Comparison of ENCODE assay signal across 8 mouse cellular contexts in the genomic region with DNA sequence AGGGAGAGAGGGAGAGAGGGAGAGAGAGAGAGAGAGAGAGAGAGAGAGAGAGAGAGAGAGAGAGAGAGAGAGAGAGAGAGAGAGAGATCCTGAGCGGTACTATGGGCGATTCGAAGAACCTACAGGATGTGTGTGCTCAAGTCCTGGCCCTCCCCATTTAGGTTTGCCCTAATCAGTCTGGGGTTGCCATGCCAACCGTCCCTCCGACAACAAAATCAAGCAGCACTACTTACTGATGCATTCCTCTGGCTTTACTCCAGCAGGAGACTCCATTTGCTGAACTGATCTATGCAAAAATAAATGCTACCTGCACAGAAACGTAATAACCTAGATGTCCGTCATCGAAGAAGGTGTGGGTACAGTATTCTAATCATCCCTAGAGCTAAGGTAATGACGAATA. TPM values are rescaled to one million over a fixed set of nuclear protein-coding genes. Genes with fewer than 3 reads are reported as not detected.
DNase-seq lines count a peak whose midpoint lies in the region; ATAC-seq lines count a peak whose summit lies in the region.

No protein-coding gene starts in this region.

- peak overlapping the region; percentile 54; the same call in 1 of the 2 replicates for H3K4me3 ChIP-seq in macrophage (ENCODE audit: inconsistent target)

- H3K36me3 ChIP-seq in macrophage (ENCODE audit: inconsistent target), result no peaks in the 10 kb centered on the region

- ATAC-seq in inflammation-experienced regulatory T-cells, adult 6 months, result peak; percentile 55

- 46% methylated on average over 8 of the region's 9 CpGs for WGBS in macrophage (ENCODE audit: missing documents)

- H3K27ac ChIP-seq in macrophage, result no peak overlapping the region

- DNase-seq in ovary, adult 18-20 months (ENCODE audit: low spot score), result peak; percentile 59
- no peak for DNase-seq in ovary, postnatal 14 days (ENCODE audit: low spot score)
- peak; percentile 81 for DNase-seq in cerebellum, adult 9-11 months
- DNase-seq in frontal cortex, postnatal 36 days (ENCODE audit: low spot score in 2 of 2), result peak; percentile 48 to 67
- DNase-seq in left cerebral cortex, adult 8-10 months (ENCODE audit: low spot score in 2 of 2), result peak; percentile 23 to 79
- peak; percentile 61 for DNase-seq in right cerebral cortex, postnatal 4 days

- H3K79me2 ChIP-seq in macrophage (ENCODE audit: inconsistent target), result no peaks in the 10 kb centered on the region

RNA-seq across cellular contexts. Expression of gene Lrp3, which starts 20.0 kb away (rescaled TPM):
- 1 to 10 TPM in 2 of 3 experiments, not detected in 1; 1.2 to 4.8 TPM for polyA plus RNA-seq in inflammation-experienced regulatory T-cells, adult 6 months (2017; shearing (Covaris generic))
- 10 to 100 TPM; 74.3 to 86.0 (median 77.5) TPM for total RNA-seq in left cerebral cortex, adult 8-10 months (2022)
- total RNA-seq in macrophage (2018; cell fraction: chromatin; rRNA removed), result under 1 TPM in 2 of 26 experiments, not detected in 24; 0.18 to 0.73 TPM
- total RNA-seq in macrophage (2018; cell fraction: cytosol; rRNA removed), result under 1 TPM in 4 of 26 experiments, not detected in 22; under 0.01 to 0.06 (median 0.04) TPM
- total RNA-seq in macrophage (2018; cell fraction: nucleus; rRNA removed), result under 1 TPM in 2 of 26 experiments, not detected in 24; 0.15 to 0.33 TPM
- not detected in 3 replicates for polyA plus RNA-seq in macrophage (2018)

RNA-seq across cellular contexts. Expression of gene Slc7a10, which starts 49.1 kb away (rescaled TPM):
- polyA plus RNA-seq in inflammation-experienced regulatory T-cells, adult 6 months (2017; shearing (Covaris generic)), result 1 to 10 TPM; 1.5 to 7.3 (median 6.3) TPM
- total RNA-seq in left cerebral cortex, adult 8-10 months (2022), result 10 to 100 TPM; 36.2 to 45.5 (median 37.5) TPM
- total RNA-seq in macrophage (2018; cell fraction: chromatin; rRNA removed), result not detected
- not detected for total RNA-seq in macrophage (2018; cell fraction: cytosol; rRNA removed)
- total RNA-seq in macrophage (2018; cell fraction: nucleus; rRNA removed), result not detected
- polyA plus RNA-seq in macrophage (2018), result not detected in 3 replicates
